Mouse (Mus musculus) CH12.LX (cell line): ENCODE measurements around the gene Gstp1. TPM values are rescaled to one million over a fixed set of nuclear protein-coding genes. Genes with fewer than 3 reads are reported as not detected.
"Not testable (repeated sequence)": the region's sequence is repeated elsewhere in the genome, so short reads cannot be mapped to it uniquely, and the experiment has no call there.

Source experiments
- DNase-seq: peaks from one replicate; pipeline ENCODE4 v3.0.0-alpha.2; 2013; ENCODE audit errors: extremely low read depth
- H3K27ac ChIP-seq: 2 replicates; pipeline ENCODE4 v1.5.1; 2012; ENCODE audit warnings: low read depth, mild to moderate bottlenecking, control low read depth, moderate library complexity; ENCODE audit not compliant: insufficient read depth
- H3K27me3 ChIP-seq: replicated peaks from 2 replicates; pipeline ENCODE3; 2012; ENCODE audit warnings: inconsistent platforms
- H3K36me3 ChIP-seq, 2 experiments: replicated peaks in 1 of 2; 2 replicates each; pipeline versions ENCODE3 to v1.6.1; 2012; ENCODE audit warnings: inconsistent platforms in 1 of 2, low read length in 1 of 2, mild to moderate bottlenecking in 1 of 2, mixed read lengths in 1 of 2, moderate library complexity in 1 of 2; ENCODE audit not compliant: control insufficient read depth in 1 of 2, insufficient read depth in 1 of 2
- H3K4me1 ChIP-seq, 2 experiments: 2 replicates each; pipeline ENCODE4 v1.6.1; 2012; ENCODE audit warnings: inconsistent platforms in 1 of 2, moderate library complexity in 1 of 2; ENCODE audit not compliant: insufficient read depth in 2 of 2, control insufficient read depth in 1 of 2
- H3K4me2 ChIP-seq: 2 replicates; pipeline ENCODE4 v1.6.1; 2012; ENCODE audit warnings: low read depth, mild to moderate bottlenecking, control low read depth; ENCODE audit not compliant: poor library complexity, insufficient read depth, severe bottlenecking
- H3K4me3 ChIP-seq, 3 experiments: fragments of 150-350 bp in 1 of 3; sonication (generic) in 1 of 3; replicated peaks in 1 of 3; 2 replicates each; pipeline versions ENCODE3 to v1.5.1; 2011 to 2012; ENCODE audit warnings: low read depth in 2 of 3, low read length in 2 of 3, mild to moderate bottlenecking in 2 of 3, moderate library complexity in 2 of 3, control low read depth in 1 of 3, improper control_type of control experiment in 1 of 3, inconsistent platforms in 1 of 3, mixed read lengths in 1 of 3; ENCODE audit not compliant: poor library complexity in 1 of 3
- H3K79me2 ChIP-seq: replicated peaks from 2 replicates; pipeline ENCODE4 v1.6.1; 2012; ENCODE audit warnings: mild to moderate bottlenecking, moderate library complexity; ENCODE audit not compliant: control insufficient read depth, poor library complexity, insufficient read depth, severe bottlenecking; ENCODE audit errors: extremely low read depth
- H3K9ac ChIP-seq: 2 replicates; pipeline ENCODE4 v1.6.1; 2012; ENCODE audit warnings: low read depth, mild to moderate bottlenecking, control low read depth, moderate library complexity; ENCODE audit not compliant: insufficient read depth
- H3K9me3 ChIP-seq: replicated peaks from 2 replicates; pipeline ENCODE3; 2012; ENCODE audit warnings: low read length, inconsistent platforms, mixed read lengths
- BHLHE40 ChIP-seq: IDR thresholded peaks from 2 replicates; pipeline ENCODE4 v1.6.1; 2011; ENCODE audit warnings: mild to moderate bottlenecking, low read depth, low read length, improper control_type of control experiment
- CHD2 ChIP-seq: IDR thresholded peaks from 2 replicates; pipeline ENCODE4 v1.6.1; 2011; ENCODE audit warnings: low read length, improper control_type of control experiment
- CTCF ChIP-seq, 2 experiments: IDR thresholded peaks in 1 of 2; conservative IDR thresholded peaks in 1 of 2; 2 replicates each; pipeline ENCODE4 v1.5.1; 2011 to 2012; ENCODE audit warnings: low read depth in 2 of 2, low read length in 2 of 2, improper control_type of control experiment in 1 of 2, inconsistent platforms in 1 of 2, mild to moderate bottlenecking in 1 of 2, moderate library complexity in 1 of 2
- KAT2A ChIP-seq: IDR thresholded peaks from 2 replicates; pipeline ENCODE4 v1.6.1; 2012; ENCODE audit warnings: low read length, improper control_type of control experiment, inconsistent platforms; ENCODE audit not compliant: insufficient replicate concordance
- MAX ChIP-seq: IDR thresholded peaks from 2 replicates; pipeline ENCODE4 v1.6.1; 2011; ENCODE audit warnings: low read length, improper control_type of control experiment
- NRF1 ChIP-seq: IDR thresholded peaks from 2 replicates; pipeline ENCODE4 v1.6.1; 2014; ENCODE audit warnings: low read depth, mild to moderate bottlenecking, inconsistent platforms, low read length, improper control_type of control experiment, moderate library complexity
- POLR2A ChIP-seq: IDR thresholded peaks from 2 replicates; pipeline ENCODE4 v1.6.1; 2011; ENCODE audit warnings: low read depth, mild to moderate bottlenecking, improper control_type of control experiment, low read length
- UBTF ChIP-seq: IDR thresholded peaks from 2 replicates; pipeline ENCODE4 v1.6.1; 2012; ENCODE audit warnings: low read depth, mild to moderate bottlenecking, inconsistent platforms, low read length, improper control_type of control experiment, moderate library complexity
- USF1 ChIP-seq: IDR thresholded peaks from 2 replicates; pipeline ENCODE4 v1.6.1; 2014; ENCODE audit warnings: low read depth, mild to moderate bottlenecking, inconsistent platforms, low read length, improper control_type of control experiment
- USF2 ChIP-seq: conservative IDR thresholded peaks from 2 replicates; pipeline ENCODE4 v1.6.1; 2011; ENCODE audit warnings: low read depth, low read length, improper control_type of control experiment
- ZMIZ1 ChIP-seq: IDR thresholded peaks from 2 replicates; pipeline ENCODE4 v1.6.1; 2012; ENCODE audit warnings: low read depth, mild to moderate bottlenecking, inconsistent platforms, low read length, improper control_type of control experiment
- dilution Hi-C: fragments of 300-500 bp; cut with MboI; formaldehyde crosslinking; loops from 2 replicates; pipeline ENCODE4 v1.14.3; 2020; ENCODE audit warnings: low sequenced_read_pairs; ENCODE audit not compliant: extremely low pct_unique_long_range_greater_than_20kb, extremely low pct_ligation_motif_present
- in situ Hi-C: fragments of 300-500 bp; cut with MboI; formaldehyde crosslinking; loops from 3 replicates; pipeline ENCODE4 v1.14.3; 2019; ENCODE audit warnings: low sequenced_read_pairs, low pct_ligation_motif_present, low pct_unique_long_range_greater_than_20kb, mixed read lengths
- polyA plus RNA-seq: library from polyadenylated mRNA; unstranded; fragments of >175 nt; gene quantifications from 2 replicates; pipeline ENCODE4 v1.2.1, GENCODE M21; 2012; ENCODE audit warnings: low read depth; ENCODE audit not compliant: insufficient read length
- total RNA-seq, 2 experiments: library from RNA; depleted of rRNA; stranded (reverse); fragments of 300-350 nt in 1 of 2; fragments of >200 nt in 1 of 2; gene quantifications; 2 replicates each; pipeline ENCODE4 v1.2.3; 2012 to 2014

Gene Gstp1
- total and polyA plus RNA-seq, 3 experiments, result 333 to 696 (median 529) TPM

DNA sequence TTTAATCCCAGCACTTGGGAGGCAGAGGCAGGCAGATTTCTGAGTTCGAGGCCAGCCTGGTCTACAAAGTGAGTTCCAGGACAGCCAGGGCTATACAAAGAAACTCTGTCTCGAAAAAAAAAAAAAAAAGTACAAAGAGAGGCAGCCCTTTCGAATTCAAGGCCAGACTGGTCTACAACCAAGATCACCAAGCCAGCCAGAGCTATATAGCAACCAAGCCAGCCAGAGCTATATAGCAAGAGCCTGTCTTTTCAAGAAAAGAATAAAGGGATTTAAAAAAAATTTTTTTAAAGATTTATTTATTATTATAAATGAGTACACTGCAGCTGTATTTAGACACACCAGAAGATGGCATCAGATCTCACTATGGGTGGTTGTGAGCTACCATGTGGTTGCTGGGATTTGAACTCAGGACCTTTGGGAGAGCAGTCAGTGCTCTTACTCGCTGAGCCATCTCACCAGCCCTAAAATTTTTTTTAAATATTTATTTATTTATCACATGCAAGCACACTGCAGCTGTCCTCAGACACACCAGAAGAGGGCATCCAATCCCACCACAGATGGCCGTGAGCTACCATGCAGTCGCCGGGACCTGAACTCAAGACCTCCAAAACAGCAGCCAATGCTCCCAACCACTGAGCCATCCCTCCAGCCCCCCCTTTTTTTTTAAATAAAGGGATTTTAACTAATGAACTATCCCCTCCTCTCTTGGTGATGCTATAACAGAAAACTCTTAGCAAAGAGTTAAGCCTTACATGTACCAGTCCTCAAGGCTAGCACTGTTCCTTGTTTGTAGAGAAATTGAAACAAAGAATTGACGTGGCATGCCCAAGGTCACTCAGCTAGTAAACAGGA, 22.5 kb upstream of the Gstp1 start:
- in situ Hi-C loops, H3K36me3 ChIP-seq, H3K9me3 ChIP-seq, H3K27ac ChIP-seq, H3K27me3 ChIP-seq, H3K4me2 ChIP-seq, H3K79me2 ChIP-seq, H3K4me3 ChIP-seq, dilution Hi-C loops, H3K9ac ChIP-seq, DNase-seq: not testable (repeated sequence)
- H3K4me1 ChIP-seq, result peaks cover 21% of the 10 kb centered on the region in 2 experiments

DNA sequence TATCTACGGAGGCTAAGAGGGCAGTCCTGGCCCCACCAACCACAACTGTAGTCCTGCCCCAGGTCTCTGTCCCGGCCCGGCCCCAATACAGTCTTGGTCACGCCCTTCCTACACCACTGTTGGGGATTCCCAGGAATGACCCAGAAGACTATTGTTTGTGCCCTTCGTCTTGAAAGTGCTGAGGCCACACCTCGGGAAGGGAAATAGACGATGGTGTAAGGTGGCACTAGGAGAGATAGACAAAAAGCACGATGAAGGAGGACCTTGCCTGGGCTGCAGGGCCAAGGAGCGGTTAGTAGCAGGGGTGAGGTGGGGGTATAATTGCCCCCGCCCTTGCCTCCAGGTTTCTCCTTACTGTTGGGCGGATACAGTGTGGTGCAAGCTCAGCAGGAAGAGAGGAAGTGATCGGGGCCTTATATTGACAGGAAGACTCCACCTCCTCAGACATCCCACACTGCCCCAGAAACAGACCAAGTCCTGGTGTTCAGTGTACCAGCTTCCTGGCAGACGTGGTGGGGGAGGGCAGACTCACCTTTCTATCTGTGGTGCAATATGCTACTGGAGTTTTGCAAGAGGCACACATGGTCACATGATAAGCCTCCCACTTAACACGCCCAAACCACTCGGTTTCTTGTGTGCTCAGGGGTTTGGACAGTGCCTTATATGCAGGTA, 21.4 kb upstream of the Gstp1 start, which contains the start of gene Gstp3:
Gstp3 (minus strand) TSS at position 501 of the 672 bp plus-strand sequence.
- in situ Hi-C loops, result no loop called here
- Histone ChIP-seq H3K9me3 (peaks cover 3% of the 10 kb centered on the region), H3K4me2 (no peak within 1 kb of the TSS)
- DNase-seq, result no peak
- TF ChIP-seq USF1 (peak; percentile 7; the same call in 1 of the 2 replicates), POLR2A (no peak), BHLHE40 (0 out of 2 replicates have a peak, but pooled peaks have one; percentile 22), CHD2 (no peak)
- TF ChIP-seq, all 38 proteins: peak for 2
- Histone ChIP-seq H3K27me3 (no peaks in the 10 kb centered on the region), H3K27ac (no peak within 1 kb of the TSS; the same call in 1 of the 2 replicates), H3K4me1 (peaks cover 21 to 25% of the 10 kb centered on the region in 2 experiments), H3K79me2 (no peaks in the 10 kb centered on the region), H3K9ac (no peak within 1 kb of the TSS), H3K36me3 (no peaks in the 10 kb centered on the region), H3K4me3 (no peak within 1 kb of the TSS)
- dilution Hi-C loops, result no loop called here

DNA sequence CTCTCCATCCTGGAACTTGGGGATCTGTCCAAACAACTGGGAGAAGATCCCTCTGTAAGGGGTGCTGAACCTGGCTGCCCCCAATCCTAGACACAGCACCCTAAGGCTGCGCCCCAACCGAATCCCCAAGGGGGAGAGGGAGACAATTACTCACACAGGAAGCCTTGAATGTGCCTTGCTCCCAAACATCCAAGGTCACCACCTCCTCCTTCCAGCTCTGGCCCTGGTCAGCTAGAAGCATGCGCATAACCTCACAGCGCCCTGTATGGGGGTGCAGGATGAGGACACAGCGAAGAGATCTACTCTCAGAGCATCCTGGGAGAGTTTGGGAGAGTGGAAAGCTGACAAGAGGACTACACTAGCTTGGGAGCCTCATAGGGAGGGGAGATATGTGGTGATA, 20.8 kb upstream of the Gstp1 start:
- Histone ChIP-seq H3K4me1 (peaks cover 21 to 25% of the 10 kb centered on the region in 2 experiments), H3K27ac (no peak overlapping the region; the same call in 1 of the 2 replicates), H3K9ac (no peak overlapping the region), H3K4me2 (no peak overlapping the region), H3K4me3 (no peak overlapping the region), H3K9me3 (peaks cover 3% of the 10 kb centered on the region), H3K36me3 (no peaks in the 10 kb centered on the region), H3K79me2 (no peaks in the 10 kb centered on the region), H3K27me3 (no peaks in the 10 kb centered on the region)
- dilution Hi-C loops (no loop called here), in situ Hi-C loops (no loop called here)
- DNase-seq, result no peak
- TF ChIP-seq MAX, result no peak
- TF ChIP-seq POLR2A, result no peak
- TF ChIP-seq ZMIZ1, result no peak
- no peak for TF ChIP-seq USF2
- TF ChIP-seq CTCF (conservative IDR thresholded peaks at IDR 0.05 in 1 of 2, IDR thresholded peaks at IDR 0.05 in 1 of 2; ENCODE audit: low read depth in 2 of 2, low read length in 2 of 2), result no peak
- no peak for TF ChIP-seq KAT2A
- no peak for TF ChIP-seq UBTF
- no peak for TF ChIP-seq NRF1
